Mouse (Mus musculus) adrenal gland, postnatal 25 days (tissue): ENCODE data around the gene Tbc1d2b. TPM values are rescaled to one million over a fixed set of nuclear protein-coding genes. Genes with fewer than 3 reads are reported as not detected.

Source experiments
- DNase-seq: peaks from one replicate; pipeline ENCODE4 v3.0.0; 2021; ENCODE audit warnings: mixed read lengths
- total RNA-seq: library from RNA; stranded (reverse); gene quantifications from 2 replicates; pipeline ENCODE4 v1.2.3, GENCODE M21; 2021

The Tbc1d2b gene
- total RNA-seq, 1 experiment from 2014 or later = 44.4 TPM

GRCm38 (mm10) chr9:90242855-90243254, 27.7 kb downstream of the Tbc1d2b start:
- no peak for DNase-seq

GRCm38 (mm10) chr9:90242291-90242690, 28.3 kb downstream of the Tbc1d2b start:
- DNase-seq = no peak

GRCm38 (mm10) chr9:90241618-90242017, 29.0 kb downstream of the Tbc1d2b start:
- no peak for DNase-seq

- DNase-seq = no peak
Measured at GRCm38 (mm10) chr9:90241041-90241440, 29.6 kb downstream of the Tbc1d2b start.

- no peak for DNase-seq
Measured at GRCm38 (mm10) chr9:90240560-90240959, 30.0 kb downstream of the Tbc1d2b start.

GRCm38 (mm10) chr9:90237232-90238062, 33.2 kb downstream of the Tbc1d2b start:
- no peak for DNase-seq

- no peak for DNase-seq
Measured at GRCm38 (mm10) chr9:90236817-90237216, 33.8 kb downstream of the Tbc1d2b start.

GRCm38 (mm10) chr9:90235258-90235882, 35.2 kb downstream of the Tbc1d2b start:
- DNase-seq = no peak

GRCm38 (mm10) chr9:90234786-90235185, 35.8 kb downstream of the Tbc1d2b start:
- no peak for DNase-seq

- DNase-seq = no peak
Measured at GRCm38 (mm10) chr9:90233906-90234419, 36.6 kb downstream of the Tbc1d2b start.

GRCm38 (mm10) chr9:90232781-90233690, 37.6 kb downstream of the Tbc1d2b start:
- DNase-seq = no peak

- DNase-seq = no peak
Measured at GRCm38 (mm10) chr9:90227171-90227570, 43.4 kb downstream of the Tbc1d2b start.

- no peak for DNase-seq
Measured at GRCm38 (mm10) chr9:90226742-90227096, 43.9 kb downstream of the Tbc1d2b start.

- DNase-seq = no peak
Measured at GRCm38 (mm10) chr9:90226081-90226741, 44.4 kb downstream of the Tbc1d2b start.

- DNase-seq = no peak
Measured at GRCm38 (mm10) chr9:90222275-90222674, 48.3 kb downstream of the Tbc1d2b start.

- no peak for DNase-seq
Measured at GRCm38 (mm10) chr9:90217501-90217900, 53.1 kb downstream of the Tbc1d2b start.

GRCm38 (mm10) chr9:90216259-90217001, 54.2 kb downstream of the Tbc1d2b start:
- DNase-seq = no peak

GRCm38 (mm10) chr9:90213127-90213526, 57.5 kb downstream of the Tbc1d2b start:
- no peak for DNase-seq

GRCm38 (mm10) chr9:90208655-90209054, 61.9 kb downstream of the Tbc1d2b start:
- DNase-seq = no peak

- no peak for DNase-seq
Measured at GRCm38 (mm10) chr9:90207808-90208207, 62.8 kb downstream of the Tbc1d2b start.

- DNase-seq = peak; percentile 87
Measured at GRCm38 (mm10) chr9:90206500-90206899, 64.1 kb downstream of the Tbc1d2b start.
